Mouse (Mus musculus): ENCODE results near the gene Gla.

Gene Gla

GRCm38 (mm10) chrX:134600659-134601379 is at the start of gene Gla, which contains the start of gene Hnrnph2:
Gene Gla, minus strand, starts transcription at chrX:134601125.
Gene Hnrnph2, plus strand, starts transcription at chrX:134601179.
- peak; percentile 98 for DNase-seq (ENCODE audit: low read depth, low spot score)

GRCm38 (mm10) chrX:134648031-134648692 is 47.2 kb upstream of the Gla start:
- peak; percentile 84 for DNase-seq (ENCODE audit: low read depth, low spot score)

DNA sequence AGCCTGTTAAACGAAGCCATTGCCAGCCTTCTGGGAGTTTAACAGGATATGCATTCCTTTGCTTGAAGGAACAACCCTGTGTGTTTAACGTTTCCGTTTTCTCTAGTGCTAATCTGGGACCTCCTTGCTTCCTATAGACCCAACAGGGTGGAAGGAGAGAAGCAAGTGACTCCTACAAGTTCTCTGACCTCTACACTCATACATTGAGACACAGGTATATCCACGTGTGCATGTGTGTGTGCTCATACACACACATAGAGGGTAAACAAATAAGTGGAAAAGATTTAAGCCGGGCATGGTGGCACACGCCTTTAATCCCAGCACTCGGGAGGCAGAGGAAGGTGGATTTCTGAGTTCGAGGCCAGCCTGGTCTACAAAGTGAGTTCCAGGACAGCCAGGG is 46.5 kb upstream of the Gla start:
- no peak for DNase-seq (ENCODE audit: low read depth, low spot score)

DNA sequence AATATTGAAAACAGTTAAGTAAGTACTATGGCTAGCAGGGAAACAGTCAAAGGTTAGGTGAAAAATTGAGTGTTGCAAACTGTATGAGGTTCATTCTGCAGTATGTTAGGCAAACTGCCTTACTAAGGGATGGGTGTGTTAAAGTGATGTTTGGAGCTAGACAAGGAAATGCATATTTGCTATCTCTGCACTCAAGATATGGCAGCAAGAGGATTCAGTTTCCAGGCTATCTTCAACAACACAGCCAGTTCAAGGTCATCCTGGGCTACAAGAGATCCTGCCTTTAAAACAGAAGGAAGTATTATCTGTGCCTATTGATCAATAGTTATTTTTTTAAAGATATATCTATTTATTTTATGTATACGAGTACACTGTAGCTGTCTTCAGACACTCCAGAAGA is 45.4 kb upstream of the Gla start:
- no peak for DNase-seq (ENCODE audit: low read depth, low spot score)

DNA sequence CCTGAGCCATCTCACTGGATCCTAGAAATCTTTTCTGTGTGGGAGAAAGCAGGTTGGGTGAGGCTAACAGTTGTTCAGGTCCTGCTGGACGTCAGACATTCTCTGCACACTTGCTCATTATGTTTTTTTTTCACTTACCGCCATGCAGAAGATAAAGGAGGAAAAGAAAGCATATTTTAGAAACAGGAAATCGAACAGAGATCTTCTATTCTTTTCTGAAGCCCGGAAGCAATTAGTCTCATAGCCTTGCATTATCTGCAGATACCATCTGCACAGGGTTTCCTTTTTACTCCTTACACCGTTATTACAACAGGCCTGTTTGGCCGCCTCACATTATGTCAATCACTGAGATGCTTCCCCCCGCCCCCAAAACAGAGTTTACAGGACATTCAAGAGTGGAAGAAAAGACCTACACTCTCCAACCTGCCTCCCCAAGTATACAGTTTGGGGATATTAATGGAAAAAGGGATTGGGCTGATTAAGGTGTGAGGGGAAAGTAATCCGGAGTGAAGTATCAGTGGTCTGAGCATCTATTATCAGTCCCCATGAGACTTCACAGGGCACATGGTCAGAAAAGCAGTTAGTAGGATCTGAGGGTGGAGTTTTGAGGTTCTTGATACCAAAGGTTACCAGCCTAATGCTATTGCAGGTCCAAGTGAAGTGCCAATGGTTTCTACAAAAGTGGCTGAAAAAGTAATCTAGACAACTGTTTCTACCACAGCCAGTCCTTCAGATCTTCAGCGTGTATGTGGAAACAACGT is 40.3 kb upstream of the Gla start:
- DNase-seq (ENCODE audit: low read depth, low spot score), result no peak

GRCm38 (mm10) chrX:134635860-134636259 is 34.9 kb upstream of the Gla start:
- DNase-seq (ENCODE audit: low read depth, low spot score), result no peak

- peak; percentile 66 for DNase-seq (ENCODE audit: low read depth, low spot score)
Observed at GRCm38 (mm10) chrX:134635111-134635510, 34.2 kb upstream of the Gla start.

GRCm38 (mm10) chrX:134632710-134633109 is 31.8 kb upstream of the Gla start:
- DNase-seq (ENCODE audit: low read depth, low spot score), result no peak

DNA sequence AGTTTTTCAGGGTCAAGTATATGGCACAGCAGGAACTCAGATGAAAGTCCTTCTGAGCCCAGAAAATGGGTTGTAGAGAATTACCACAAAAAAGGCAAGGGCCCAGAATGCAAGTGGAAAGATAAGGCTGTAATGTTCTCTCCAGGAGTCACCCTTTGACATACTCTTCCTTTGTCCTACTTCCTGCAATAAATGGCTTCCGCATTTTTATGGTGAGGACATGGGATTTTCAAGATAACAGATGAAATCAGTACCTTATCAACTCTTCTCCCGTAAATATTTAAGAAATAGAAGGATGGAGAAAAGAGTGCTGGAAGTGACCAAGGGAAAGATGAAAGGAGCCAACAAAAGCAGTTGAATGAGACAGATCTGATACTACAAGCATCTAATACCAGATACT is 27.3 kb upstream of the Gla start:
- no peak for DNase-seq (ENCODE audit: low read depth, low spot score)

- DNase-seq (ENCODE audit: low read depth, low spot score), result no peak
Observed at GRCm38 (mm10) chrX:134623350-134623749, 22.4 kb upstream of the Gla start.

DNA sequence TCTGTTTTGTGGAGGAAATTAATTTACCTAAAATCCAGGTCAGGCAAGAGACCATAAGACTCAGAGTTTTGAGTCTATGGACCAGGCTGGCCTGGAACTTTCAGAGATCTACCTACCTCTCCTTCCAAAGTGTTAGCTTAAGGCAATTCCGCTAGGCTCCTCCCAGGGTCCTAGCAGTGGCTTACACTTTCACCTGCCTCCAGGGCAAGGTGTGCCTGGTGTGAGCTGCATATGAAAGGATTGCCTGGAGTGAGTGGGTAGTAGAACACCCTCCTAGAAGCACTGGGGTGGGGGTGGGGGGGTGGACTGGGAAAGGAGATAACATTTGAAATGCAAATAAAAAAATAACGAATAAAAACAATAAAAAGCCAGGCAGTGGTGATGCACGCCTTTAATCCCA is 20.8 kb upstream of the Gla start:
- DNase-seq (ENCODE audit: low read depth, low spot score), result peak; percentile 60

DNA sequence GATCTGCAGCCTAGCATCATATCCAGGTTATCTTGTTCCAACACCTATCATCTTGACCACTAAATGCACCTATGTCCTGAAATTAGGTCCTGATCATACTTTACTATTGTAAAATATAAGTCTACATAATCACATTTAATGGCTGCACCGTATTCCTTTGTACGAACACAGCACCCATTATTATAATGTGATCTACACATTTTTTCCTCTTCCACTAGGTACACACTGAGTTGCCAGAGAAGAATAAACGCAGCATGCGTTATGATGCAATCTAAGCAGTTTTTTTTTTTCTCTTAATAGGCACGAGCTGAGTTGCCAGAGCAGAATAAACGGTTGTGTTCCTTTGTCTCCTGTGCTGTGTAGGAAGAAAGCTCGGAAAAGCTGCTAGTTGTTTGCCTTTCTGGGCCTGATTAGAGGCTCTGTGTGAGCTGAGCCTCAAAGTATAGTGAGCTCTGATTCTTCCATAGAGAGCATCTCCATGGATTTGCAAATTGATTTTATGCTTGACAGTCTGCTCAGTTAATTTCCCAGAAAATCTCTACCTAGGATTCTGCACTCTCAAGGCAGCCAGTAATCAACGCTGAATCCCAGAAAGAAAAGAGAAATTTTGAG is 19.4 kb upstream of the Gla start:
- DNase-seq (ENCODE audit: low read depth, low spot score), result no peak

DNA sequence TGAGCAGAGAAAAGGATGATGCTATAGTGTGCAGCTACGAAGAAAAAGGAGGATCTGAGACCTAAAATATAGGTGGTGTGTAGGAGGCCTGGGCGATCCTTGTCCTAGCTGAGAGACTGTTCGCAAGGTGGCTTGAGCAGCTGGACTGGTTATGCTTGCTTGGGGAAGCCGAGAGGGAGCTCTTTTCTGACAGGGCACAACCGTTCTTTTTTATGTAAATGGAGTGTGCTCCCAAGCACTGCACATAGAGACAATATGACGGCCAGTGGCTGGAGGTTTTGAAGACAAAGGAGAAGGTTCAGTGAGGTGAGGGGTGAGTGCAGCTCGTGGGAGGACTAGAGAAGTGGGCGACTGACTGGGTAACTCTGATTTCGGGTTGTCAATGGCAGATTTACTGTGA is 18.8 kb upstream of the Gla start:
- DNase-seq (ENCODE audit: low read depth, low spot score), result peak; percentile 35

DNA sequence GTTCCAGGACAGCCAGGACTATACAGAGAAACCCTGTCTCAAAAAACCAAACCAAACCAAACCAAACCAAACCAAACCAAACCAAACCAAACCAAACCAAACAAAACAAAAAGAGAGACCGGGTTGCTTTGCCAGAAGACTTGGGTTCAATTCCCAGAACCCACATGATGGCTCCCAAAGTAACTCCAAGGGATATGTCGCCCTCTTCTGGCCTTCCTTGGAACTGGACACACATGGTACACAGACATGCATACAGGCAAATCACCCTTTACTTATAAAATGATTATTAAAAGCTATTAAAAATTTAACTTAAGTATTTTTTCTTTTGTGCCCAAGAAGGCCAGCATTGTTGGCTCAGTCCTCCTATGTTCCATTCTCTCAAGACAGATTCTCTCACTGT is 13.4 kb upstream of the Gla start:
- DNase-seq (ENCODE audit: low read depth, low spot score), result peak; percentile 62

- peak; percentile 93 for DNase-seq (ENCODE audit: low read depth, low spot score)
Observed at GRCm38 (mm10) chrX:134612285-134612959, 11.5 kb upstream of the Gla start.

DNA sequence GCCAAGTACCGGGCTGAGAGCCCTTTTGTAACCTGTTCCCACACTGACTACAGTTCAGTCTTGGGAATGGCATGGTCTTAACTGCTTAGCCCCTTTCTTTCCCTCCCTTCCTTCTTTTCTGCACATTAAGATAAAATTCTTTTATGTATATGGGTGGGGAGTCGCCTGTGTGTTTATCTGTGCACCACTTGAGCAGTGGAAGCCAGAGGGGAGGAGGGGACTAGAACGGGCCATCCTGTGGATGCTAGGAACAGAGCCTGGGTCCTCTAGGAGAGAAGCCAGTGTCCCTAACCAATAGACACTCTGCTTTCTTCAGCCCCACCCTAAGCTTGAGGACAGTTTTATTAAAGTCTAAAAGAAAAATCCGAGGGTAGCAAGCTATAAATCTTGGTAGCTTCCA is 10.1 kb upstream of the Gla start:
- DNase-seq (ENCODE audit: low read depth, low spot score), result no peak

GRCm38 (mm10) chrX:134609472-134609871 is 8.5 kb upstream of the Gla start:
- DNase-seq (ENCODE audit: low read depth, low spot score), result peak; percentile 32

- DNase-seq (ENCODE audit: low read depth, low spot score), result peak; percentile 53
Observed at GRCm38 (mm10) chrX:134601380-134602120, 625 bp upstream of the Gla start.

- no peak for DNase-seq (ENCODE audit: low read depth, low spot score)
Observed at GRCm38 (mm10) chrX:134599922-134600565, 881 bp downstream of the Gla start.

GRCm38 (mm10) chrX:134589836-134590235 is 11.1 kb downstream of the Gla start:
- DNase-seq (ENCODE audit: low read depth, low spot score), result no peak
